Mouse (Mus musculus) forebrain, embryonic 16.5 days (tissue): Measurements from ENCODE around the gene Cmtm4. TPM values are rescaled to one million over a fixed set of nuclear protein-coding genes. Genes with fewer than 3 reads are reported as not detected.

ENCODE experiments used
- ATAC-seq: fragments of 200-750 bp; cut with Nextera tagmentation; 2 replicates; pipeline ENCODE4 v1.8.0; 2017; ENCODE audit warnings: mild to moderate bottlenecking, moderate library complexity
- H3K27ac ChIP-seq: fragments of 300-500 bp; sonication (generic); 2 replicates; pipeline ENCODE4 v1.5.1; 2014; ENCODE audit warnings: low read length, control low read depth
- H3K27me3 ChIP-seq: fragments of 300-500 bp; sonication (generic); replicated peaks from 2 replicates; pipeline ENCODE4 v1.6.1; 2014; ENCODE audit warnings: low read length; ENCODE audit not compliant: control insufficient read depth, insufficient read depth
- H3K36me3 ChIP-seq: fragments of 300-500 bp; sonication (generic); 2 replicates; pipeline ENCODE4 v1.6.1; 2014; ENCODE audit not compliant: control insufficient read depth, insufficient read depth
- H3K4me1 ChIP-seq: fragments of 300-500 bp; sonication (generic); replicated peaks from 2 replicates; pipeline ENCODE4 v1.6.1; 2014; ENCODE audit warnings: low read length; ENCODE audit not compliant: control insufficient read depth, insufficient read depth
- H3K4me2 ChIP-seq: fragments of 300-500 bp; sonication (generic); 2 replicates; pipeline ENCODE4 v1.6.1; 2014; ENCODE audit warnings: mild to moderate bottlenecking, low read length, control low read depth
- H3K4me3 ChIP-seq: fragments of 300-500 bp; sonication (generic); replicated peaks from 2 replicates; pipeline ENCODE4 v1.5.1; 2014; ENCODE audit warnings: mild to moderate bottlenecking, low read length, control low read depth
- H3K9ac ChIP-seq: fragments of 300-500 bp; sonication (generic); replicated peaks from 2 replicates; pipeline ENCODE4 v1.6.1; 2014; ENCODE audit warnings: low read depth, low read length, control low read depth
- H3K9me3 ChIP-seq: fragments of 300-500 bp; sonication (generic); 2 replicates; pipeline ENCODE4 v1.6.1; 2016; ENCODE audit warnings: low read length; ENCODE audit not compliant: control insufficient read depth
- WGBS: fragments of 180-500 bp; shearing (Covaris S2); extraction: QIAGEN DNeasy Blood & Tissue Kit; methylation state at CpG from one replicate; pipeline ENCODE4 v1.1.7; 2014; 5-methylcytosine and 5-hydroxymethylcytosine counted together
- polyA plus RNA-seq: library from polyadenylated mRNA; unstranded; fragments of >200 nt; fragmentation: Nextera tagmentation; extraction: Ambion mirVana; gene quantifications from 2 replicates; pipeline ENCODE4 v1.2.1, GENCODE M21; 2015

Cmtm4 gene
- polyA plus RNA-seq, 1 experiment from 2014 or later: 2.8 TPM

- H3K9me3 ChIP-seq: no peaks in the 10 kb centered on the region
- no peak overlapping the region for H3K27ac ChIP-seq
- no peak overlapping the region for H3K4me2 ChIP-seq
- H3K36me3 ChIP-seq: no peaks in the 10 kb centered on the region
- H3K4me1 ChIP-seq: peaks cover 19% of the 10 kb centered on the region
- no peak overlapping the region for H3K9ac ChIP-seq
- H3K4me3 ChIP-seq: no peak overlapping the region
- 80% methylated on average over 3 of the region's 3 CpGs for WGBS
- no peak for ATAC-seq
- H3K27me3 ChIP-seq: no peaks in the 10 kb centered on the region
Measured at GRCm38 (mm10) chr8:104383977-104384376, 11.6 kb downstream of the Cmtm4 start.

DNA sequence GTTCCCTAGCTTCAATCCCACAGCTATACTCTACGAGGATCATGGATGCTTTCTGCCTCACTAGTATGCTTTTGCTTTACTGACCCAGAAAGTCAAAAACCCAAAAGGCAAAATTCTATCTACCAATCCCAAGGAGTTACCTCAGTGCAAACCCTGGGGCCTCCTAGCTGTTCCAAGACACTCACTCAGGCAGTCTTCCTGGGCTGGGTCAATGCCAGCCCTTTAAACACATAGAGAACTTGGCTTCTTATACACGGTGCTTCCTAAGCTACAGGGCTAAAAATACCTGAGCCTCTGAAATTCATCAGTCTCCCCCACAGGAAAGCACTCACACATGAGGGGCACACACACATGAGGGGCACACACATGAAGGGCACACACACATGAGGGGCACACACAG, 12.3 kb downstream of the Cmtm4 start:
- Histone ChIP-seq H3K36me3 (no peaks in the 10 kb centered on the region), H3K4me2 (no peak overlapping the region), H3K27me3 (no peaks in the 10 kb centered on the region), H3K9me3 (no peaks in the 10 kb centered on the region), H3K4me3 (no peak overlapping the region), H3K27ac (no peak overlapping the region), H3K4me1 (peaks cover 19% of the 10 kb centered on the region), H3K9ac (no peak overlapping the region)
- 69% methylated on average over 2 of the region's 2 CpGs for WGBS
- ATAC-seq: no peak

DNA sequence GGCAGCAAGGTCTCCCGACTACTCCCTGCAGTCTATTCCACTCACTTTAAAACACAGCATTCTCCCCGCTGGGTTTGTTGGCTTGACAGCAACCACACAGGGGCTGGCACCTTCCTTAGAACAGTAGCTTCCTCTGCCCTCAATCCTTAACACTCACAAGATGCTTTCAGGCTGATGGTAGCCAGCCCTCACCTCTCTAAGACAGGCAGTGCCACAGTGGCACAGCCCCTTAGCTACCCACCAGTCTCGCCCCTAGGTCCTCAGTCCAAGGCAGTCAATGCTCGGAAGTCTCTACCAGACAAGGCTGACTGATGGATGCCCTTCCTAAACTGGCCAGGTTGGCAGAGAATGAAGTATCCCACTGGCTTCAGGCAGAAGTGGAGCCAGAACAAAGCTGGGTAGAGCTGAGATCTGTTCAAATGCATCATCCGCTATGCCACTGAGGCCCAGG, 14.6 kb downstream of the Cmtm4 start:
- 86% methylated on average over 5 of the region's 5 CpGs for WGBS
- no peak for ATAC-seq
- H3K27me3 ChIP-seq: no peaks in the 10 kb centered on the region
- H3K27ac ChIP-seq: no peak overlapping the region
- H3K4me1 ChIP-seq: peaks cover 12% of the 10 kb centered on the region
- H3K4me3 ChIP-seq: no peak overlapping the region
- H3K36me3 ChIP-seq: no peaks in the 10 kb centered on the region
- no peak overlapping the region for H3K9ac ChIP-seq
- H3K4me2 ChIP-seq: no peak overlapping the region
- H3K9me3 ChIP-seq: no peaks in the 10 kb centered on the region

DNA sequence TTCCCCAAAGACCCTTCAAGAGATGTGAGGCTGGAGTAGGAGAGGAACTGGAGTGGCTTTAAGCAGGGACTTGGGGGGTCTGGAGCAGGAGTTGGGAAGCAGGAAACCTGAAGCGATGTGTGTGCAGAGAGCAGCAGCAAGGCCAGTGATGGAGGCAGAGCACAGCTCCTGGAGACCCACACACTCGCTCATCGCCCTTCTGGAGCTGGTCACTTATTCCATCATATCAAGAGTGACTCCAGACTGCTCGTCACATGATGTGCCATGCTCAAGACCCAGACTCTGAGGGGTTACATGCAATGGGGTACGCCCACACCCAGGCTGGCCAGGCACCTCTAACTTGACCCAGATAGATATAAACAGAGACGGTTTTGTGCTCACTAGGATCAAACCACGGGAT, 15.3 kb downstream of the Cmtm4 start:
- H3K9me3 ChIP-seq: no peaks in the 10 kb centered on the region
- H3K4me1 ChIP-seq: peaks cover 17% of the 10 kb centered on the region
- no peaks in the 10 kb centered on the region for H3K27me3 ChIP-seq
- ATAC-seq: no peak
- H3K9ac ChIP-seq: no peak overlapping the region
- 92% methylated on average over 7 of the region's 7 CpGs for WGBS
- no peak overlapping the region for H3K27ac ChIP-seq
- no peaks in the 10 kb centered on the region for H3K36me3 ChIP-seq
- H3K4me2 ChIP-seq: no peak overlapping the region
- H3K4me3 ChIP-seq: no peak overlapping the region

DNA sequence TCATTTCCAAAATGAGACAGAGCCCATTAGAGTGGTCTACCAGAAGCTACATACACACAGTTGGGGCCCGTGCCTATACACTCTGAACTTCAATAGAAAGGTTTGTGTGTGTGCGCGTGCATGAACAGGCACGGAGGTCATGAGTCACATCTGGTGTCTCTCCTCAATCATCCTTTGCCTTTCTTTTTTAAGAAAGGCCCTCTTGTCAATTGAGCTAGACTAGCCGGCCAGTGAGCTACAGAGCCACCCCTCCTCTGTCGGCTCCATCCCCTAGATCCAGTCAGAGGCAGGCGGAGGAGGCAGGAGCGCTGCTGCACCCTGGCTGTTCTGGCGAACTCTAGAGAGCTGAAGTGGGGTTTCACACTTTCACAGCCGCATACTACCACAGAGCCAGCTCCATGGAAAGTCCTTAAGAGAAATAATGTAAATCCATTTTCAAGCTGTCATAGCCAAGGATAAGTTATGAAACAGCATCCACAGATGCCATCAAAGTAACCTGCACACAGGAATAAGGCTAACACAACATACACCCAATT, 16.2 kb downstream of the Cmtm4 start:
- Histone ChIP-seq H3K36me3 (no peaks in the 10 kb centered on the region), H3K9me3 (no peaks in the 10 kb centered on the region), H3K4me1 (peaks cover 24% of the 10 kb centered on the region), H3K27ac (no peak overlapping the region), H3K9ac (no peak overlapping the region), H3K4me3 (no peak overlapping the region), H3K4me2 (no peak overlapping the region), H3K27me3 (no peaks in the 10 kb centered on the region)
- WGBS: 67% methylated on average over 10 of the region's 10 CpGs
- no peak for ATAC-seq

- H3K27ac ChIP-seq: no peak overlapping the region
- no peaks in the 10 kb centered on the region for H3K9me3 ChIP-seq
- no peak overlapping the region for H3K9ac ChIP-seq
- WGBS: 23% methylated on average over 11 of the region's 11 CpGs
- H3K36me3 ChIP-seq: no peaks in the 10 kb centered on the region
- no peak overlapping the region for H3K4me2 ChIP-seq
- peaks cover 19% of the 10 kb centered on the region for H3K4me1 ChIP-seq
- H3K27me3 ChIP-seq: no peaks in the 10 kb centered on the region
- no peak overlapping the region for H3K4me3 ChIP-seq
- ATAC-seq: no peak
Measured at GRCm38 (mm10) chr8:104376669-104377068, 18.9 kb downstream of the Cmtm4 start.

GRCm38 (mm10) chr8:104375959-104376358, 19.6 kb downstream of the Cmtm4 start:
- ATAC-seq: no peak

GRCm38 (mm10) chr8:104374864-104375846, 20.5 kb downstream of the Cmtm4 start:
- Histone ChIP-seq H3K27ac (no peak overlapping the region), H3K4me3 (no peak overlapping the region), H3K36me3 (no peaks in the 10 kb centered on the region), H3K9ac (no peak overlapping the region), H3K4me2 (no peak overlapping the region), H3K4me1 (peaks cover 20% of the 10 kb centered on the region), H3K27me3 (no peaks in the 10 kb centered on the region), H3K9me3 (no peaks in the 10 kb centered on the region)
- WGBS: 35% methylated on average over 14 of the region's 14 CpGs
- no peak for ATAC-seq

More at GRCm38 (mm10) chr8:104375959-104376358, 19.6 kb downstream of the Cmtm4 start:
- H3K4me3 ChIP-seq: no peak overlapping the region
- no peak overlapping the region for H3K27ac ChIP-seq
- H3K36me3 ChIP-seq: no peaks in the 10 kb centered on the region
- peaks cover 19% of the 10 kb centered on the region for H3K4me1 ChIP-seq
- H3K27me3 ChIP-seq: no peaks in the 10 kb centered on the region
- H3K9ac ChIP-seq: no peak overlapping the region
- WGBS: 49% methylated on average over 5 of the region's 5 CpGs
- no peaks in the 10 kb centered on the region for H3K9me3 ChIP-seq
- no peak overlapping the region for H3K4me2 ChIP-seq

- WGBS: 65% methylated on average over 11 of the region's 11 CpGs
- Histone ChIP-seq H3K9me3 (no peaks in the 10 kb centered on the region), H3K4me3 (no peak overlapping the region), H3K4me2 (no peak overlapping the region), H3K36me3 (no peaks in the 10 kb centered on the region), H3K27me3 (no peaks in the 10 kb centered on the region), H3K4me1 (peaks cover 24% of the 10 kb centered on the region), H3K9ac (no peak overlapping the region), H3K27ac (no peak overlapping the region)
- 0 out of 2 replicates have a peak, but pooled peaks have one; percentile 23 for ATAC-seq
Measured at GRCm38 (mm10) chr8:104374269-104374668, 21.3 kb downstream of the Cmtm4 start.
